Mouse (Mus musculus): Measurements from ENCODE around the gene Cstad.

The Cstad gene

DNA sequence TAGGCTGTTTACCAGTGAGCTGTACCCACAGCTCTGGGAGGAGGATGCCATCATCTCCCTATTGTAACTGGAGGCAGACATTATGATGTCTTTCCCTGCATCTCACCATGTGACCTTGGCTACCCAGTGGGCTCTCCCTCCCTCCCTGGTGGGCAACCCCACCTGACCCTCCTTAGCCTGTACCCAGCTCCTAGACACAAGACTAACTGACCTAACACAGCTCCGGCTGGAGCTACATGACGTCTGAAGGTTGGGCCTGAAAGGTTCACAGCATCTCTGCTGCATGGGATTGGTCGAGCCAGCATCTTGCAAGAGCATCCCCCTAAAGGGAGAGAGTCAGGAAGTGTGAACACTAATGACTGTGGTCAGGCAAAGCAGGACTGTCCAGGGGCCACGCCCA, 35.0 kb downstream of the Cstad start:
- DNase-seq: no peak

DNA sequence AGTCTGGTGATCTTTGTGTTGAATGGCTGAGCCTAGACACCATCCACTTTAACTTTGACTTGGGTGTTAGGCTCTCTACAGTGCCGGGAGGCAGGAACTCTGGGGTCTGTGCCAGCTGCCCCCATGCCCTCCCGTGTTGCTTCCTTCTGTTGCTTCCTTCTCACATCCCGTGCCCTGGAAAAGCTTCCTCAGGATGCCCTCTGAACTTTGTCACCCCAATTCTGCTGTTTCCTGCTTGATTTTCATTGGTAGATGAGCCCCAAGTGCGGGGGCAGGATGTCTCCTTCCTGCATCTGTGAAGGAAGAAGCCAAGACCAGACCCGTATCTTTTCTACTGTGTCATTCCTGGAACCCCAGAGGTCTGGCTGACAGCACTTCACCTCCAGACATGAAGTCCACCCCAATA, 41.4 kb downstream of the Cstad start:
- peak; percentile 71 for DNase-seq

DNA sequence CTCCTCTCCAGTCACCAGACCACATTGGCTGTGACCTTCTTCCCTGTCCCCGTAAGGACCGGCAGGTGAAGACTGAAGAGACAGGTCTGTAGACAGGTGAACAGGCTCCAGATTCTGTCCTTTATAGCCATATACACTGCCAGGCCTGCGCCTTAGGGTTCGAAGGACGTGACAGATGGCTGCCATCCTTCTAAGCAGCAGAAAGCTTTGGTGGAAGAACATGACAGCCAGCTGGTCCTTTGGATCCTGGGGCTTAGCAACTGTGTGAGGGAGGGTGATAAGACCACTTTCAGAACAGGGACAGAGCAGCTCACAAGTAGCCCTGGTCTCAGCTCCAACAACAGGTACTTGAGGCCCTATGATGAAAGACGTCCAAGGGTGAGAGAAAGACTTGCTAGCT, 43.2 kb downstream of the Cstad start:
- no peak for DNase-seq

DNA sequence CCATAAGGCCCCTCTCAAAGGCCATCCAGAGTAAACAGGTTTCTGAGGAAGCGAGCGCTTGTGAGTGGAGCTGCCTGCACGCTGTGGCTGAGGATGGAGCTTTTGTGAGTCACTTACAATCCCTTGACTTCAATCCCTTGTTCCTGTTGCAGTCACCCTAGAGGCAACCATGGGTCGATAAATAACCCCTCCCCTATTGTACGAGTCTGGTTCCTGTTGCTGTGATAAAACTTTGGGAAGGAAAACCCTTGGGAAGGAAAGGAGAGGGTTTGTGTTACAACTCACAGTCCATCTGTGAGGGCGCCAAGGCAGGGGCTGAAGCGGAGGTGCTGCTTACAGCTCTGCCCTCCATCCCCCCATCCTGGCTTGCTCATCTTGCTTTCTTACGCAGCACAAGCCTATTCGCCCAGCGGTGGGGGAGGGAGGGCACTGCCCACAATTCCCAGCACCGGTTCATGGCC, 45.2 kb downstream of the Cstad start:
- DNase-seq: no peak

DNA sequence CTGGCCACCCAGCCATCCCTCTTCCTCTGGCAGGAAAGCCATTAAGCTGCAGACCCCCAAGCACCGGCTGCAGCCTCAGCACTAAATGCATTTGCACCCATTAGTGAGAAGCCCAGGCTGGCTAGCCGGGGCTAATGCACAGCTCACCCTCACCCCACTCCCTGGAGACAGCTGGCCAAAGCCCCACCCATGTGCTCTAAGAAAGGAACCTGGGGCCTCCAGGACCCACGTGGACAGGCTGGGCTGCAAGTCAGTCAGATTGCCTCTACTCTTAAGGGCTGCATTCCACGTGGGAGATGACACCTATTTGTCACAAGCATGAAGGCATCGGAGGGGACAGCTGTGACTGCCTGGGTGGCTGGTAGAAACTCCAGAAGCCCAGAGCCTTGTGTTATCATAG, 48.0 kb downstream of the Cstad start:
- DNase-seq: no peak

DNA sequence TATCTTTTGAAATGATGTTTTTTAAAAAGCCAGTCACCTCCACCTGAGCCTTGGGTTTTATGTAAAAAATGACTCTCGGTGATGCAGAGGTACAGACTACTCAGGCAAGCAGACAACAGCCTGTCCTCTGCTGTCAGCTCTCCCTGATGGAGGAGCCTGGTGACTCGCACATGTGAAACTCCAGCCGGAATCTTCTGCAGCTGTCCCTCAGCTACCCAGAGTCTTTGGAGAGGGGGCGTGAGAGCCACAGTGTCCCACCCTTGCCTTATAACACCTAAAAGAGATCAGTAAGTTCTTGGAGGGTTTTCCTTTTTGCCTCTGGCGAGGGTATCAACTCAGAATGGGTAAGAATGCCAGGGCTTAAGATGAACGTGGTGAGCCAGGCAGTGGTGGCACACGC, 48.6 kb downstream of the Cstad start:
- no peak for DNase-seq

DNA sequence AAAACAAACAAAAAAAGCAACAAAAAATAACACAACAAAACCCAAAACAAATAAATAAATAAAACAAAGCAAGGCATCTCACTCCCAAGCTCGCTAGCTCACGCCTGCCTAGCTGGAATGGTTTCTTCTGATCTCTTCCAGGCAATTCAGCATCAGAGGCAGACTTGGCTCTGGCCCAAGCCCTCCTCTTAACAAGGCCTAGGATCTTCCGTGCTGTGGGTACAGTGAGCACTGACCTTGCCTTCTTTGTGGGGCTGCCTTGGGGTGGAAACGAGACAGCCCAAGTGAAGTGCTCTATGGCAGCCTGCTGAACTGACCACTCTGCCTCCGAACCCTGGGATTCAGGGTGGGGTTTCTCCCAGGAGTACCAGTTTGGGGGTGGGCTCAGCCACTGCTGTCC, 52.0 kb downstream of the Cstad start:
- no peak for DNase-seq

DNA sequence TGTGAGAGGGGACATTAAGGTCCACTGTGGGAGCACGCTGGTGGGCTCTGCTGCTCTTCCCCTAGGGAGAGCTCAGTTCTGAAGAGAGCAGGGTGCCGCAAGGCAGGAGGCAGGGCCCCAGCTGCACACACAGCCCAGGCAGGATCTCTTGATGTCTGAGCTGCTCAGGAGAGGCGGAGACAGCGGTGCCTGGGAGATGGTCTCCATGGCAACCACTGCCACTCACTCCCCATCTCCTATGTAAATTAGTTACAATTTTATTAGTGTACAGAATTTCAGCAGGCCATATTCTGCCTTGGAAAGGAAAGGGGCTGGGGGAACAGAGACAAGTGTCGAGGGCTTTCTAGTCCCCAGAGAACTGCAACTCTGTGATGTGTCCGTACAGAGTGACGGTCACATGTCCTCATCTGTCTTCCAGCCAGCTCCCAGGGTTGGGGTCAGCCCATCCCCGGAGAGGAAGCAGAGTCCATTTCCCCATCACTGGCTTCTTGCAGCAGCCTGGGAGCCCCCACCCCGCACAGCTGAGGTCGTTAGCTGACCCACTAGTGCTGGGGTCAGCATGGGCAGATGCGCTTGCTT, 52.6 kb downstream of the Cstad start:
- DNase-seq: peak; percentile 85

DNA sequence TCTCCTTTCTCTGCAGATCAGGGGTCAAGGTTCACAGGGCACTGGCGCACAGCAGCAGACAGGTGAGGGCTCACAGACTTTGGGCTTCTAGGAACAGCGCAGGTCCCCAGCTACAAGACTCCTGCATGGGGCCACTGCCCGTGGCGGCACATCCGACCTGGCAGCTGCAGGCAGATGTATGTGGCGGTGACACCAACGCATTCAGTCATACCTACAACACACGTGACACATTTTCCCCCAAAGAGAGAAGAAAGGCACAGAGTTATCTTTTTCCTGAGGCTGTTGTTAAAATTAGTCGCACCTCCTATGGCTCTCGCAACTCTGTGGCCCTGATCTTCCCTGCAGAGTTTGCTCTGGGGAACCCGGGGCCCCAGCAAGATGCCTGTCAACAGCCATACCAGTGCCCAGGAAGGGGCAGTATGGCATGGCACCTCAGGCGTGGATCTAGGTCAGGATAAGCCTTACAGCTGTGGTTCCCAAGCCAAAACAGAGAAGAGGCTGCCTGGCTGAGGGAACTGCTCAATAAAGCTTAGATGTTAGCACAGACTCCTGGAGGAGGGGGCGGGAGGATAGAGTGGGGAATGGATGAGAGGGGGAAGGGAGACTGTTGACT, 53.1 kb downstream of the Cstad start:
- DNase-seq: peak; percentile 50

DNA sequence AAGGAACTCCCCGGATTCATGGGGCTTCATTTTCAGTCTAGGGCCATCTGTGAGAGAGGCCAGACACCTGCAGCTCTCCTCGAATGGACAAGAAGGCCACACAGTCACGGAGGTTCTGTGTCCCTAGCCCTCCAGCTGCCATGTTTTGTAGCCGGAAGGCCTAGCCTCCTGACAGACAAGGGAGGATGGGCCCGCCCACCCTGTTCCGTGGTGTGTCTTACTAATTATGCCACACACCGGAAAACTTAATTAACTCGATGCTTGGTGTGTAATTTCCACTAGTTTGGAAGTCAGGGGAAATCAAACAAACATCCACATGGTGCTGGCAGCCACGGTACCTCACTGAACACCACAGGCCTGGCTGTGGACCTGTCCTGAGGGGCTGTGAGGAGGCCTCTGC, 55.4 kb downstream of the Cstad start:
- DNase-seq: no peak

DNA sequence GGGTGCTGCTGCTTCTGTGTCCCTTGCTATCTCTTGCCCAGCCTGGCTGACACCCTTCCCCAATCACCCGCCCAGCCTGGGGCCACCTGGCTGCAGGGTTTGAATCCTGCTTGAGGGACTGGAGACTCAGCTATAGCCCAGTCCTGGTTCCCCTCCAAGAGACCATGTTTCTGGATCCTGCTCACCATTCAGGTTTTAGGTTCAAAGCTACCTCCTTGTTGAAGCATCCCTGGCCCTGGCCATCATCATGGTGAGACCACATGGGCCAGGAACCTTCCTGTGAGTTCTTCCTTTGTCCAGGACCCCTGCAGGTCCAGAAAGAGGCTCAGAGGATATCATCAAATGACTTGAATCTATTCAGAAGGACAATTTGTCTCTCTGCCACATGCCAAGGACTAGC, 57.0 kb downstream of the Cstad start:
- no peak for DNase-seq

DNA sequence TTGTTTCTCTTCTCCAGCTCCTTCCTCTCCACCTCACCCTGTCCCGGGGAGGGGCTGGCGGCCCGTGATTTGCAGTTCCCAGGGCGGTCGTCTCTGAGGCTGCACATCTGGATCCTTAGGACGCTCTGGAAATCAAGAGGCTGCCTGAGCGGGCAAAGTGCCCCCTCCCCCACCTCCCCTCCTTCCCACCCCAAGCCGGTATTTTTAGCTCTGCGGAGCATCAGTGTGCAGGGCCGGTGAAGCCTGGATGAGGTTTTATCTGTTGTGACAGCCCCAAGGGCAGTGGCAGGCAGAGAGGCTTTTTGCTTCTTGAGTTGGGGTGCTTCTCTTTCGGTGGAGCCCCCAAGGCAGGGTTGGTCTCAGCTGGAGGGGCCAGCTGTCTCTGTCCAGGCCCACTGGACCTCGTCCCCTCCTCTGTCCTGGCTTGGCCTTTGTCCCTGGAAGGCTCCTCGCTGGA, 57.8 kb downstream of the Cstad start:
- no peak for DNase-seq

DNA sequence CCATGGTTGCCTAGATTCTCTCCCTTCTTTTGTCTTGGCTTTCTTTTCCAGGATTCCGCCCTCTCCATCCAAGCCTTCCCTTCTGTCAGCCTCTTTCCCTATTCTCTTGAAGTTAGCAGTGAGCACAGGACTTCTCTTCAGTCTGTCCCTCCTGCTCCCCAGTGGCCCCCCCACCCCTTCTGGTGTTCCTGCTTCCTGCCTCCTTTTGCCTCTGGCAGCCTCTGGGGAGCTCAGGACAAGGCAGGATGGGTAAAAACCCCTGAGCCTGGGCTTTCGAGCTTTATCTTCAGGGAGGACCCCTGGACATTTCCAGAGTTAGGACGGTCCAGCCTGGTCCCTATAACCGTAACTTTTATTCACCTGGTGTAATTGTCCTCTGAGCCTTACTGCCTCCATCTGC, 58.2 kb downstream of the Cstad start:
- no peak for DNase-seq

DNA sequence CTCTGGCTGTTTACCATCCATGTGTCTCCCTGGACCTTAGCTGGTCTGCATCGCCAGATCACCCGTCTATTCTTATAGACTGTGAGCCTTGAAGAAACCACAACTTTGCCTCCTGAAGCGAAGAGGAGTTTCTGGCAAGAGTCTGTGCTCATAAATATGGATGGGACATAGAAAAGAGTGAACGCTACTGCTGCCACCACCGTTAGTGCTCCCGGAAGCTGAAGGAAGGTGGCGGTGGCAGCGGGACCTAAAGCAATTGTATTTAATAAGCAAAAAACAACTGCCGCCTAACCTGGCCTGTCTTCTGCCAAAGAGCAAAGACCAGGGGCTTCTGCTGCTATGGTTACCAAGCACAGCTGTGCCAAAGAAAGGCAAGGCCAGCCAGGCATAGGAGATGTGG, 59.3 kb downstream of the Cstad start:
- no peak for DNase-seq

DNA sequence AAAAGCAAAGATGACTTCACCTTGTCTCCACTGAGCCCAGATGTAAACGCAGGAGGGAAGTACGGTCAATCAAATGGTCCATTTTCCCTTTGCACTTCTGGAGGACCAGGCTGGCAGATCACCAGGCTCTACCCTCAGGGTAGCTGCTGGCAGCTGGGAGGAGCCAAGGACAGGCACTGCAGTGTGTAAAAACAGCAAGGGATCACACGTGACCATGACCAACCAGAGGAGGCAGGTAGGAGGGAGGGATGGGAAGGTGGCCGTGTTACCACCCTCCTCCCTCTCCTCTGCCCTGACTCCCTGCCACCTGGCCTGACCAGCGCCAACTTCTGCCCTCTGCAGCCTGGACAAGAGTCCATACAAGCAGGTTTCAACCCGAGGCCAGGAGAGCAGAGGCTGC, 59.7 kb downstream of the Cstad start:
- no peak for DNase-seq

DNA sequence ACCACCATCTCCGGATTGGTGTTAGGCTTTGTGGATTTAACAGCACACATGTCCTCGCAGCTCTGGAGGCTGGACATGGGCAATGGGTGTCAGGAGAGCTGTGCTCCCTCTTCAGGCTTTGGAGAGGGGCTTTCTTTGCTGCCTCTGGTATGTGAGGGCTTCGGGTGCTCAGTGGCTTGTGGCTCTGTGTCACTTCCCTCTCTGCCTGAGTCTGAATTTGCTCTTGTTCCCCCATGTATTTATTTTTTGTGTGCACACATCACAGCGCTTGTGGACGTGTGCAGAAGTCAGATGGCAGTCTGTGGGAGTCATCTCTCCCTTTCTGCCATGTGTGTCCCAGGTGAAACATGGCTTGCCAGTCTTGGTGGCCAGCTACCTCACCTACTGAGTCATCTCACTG, 60.9 kb downstream of the Cstad start:
- DNase-seq: no peak

DNA sequence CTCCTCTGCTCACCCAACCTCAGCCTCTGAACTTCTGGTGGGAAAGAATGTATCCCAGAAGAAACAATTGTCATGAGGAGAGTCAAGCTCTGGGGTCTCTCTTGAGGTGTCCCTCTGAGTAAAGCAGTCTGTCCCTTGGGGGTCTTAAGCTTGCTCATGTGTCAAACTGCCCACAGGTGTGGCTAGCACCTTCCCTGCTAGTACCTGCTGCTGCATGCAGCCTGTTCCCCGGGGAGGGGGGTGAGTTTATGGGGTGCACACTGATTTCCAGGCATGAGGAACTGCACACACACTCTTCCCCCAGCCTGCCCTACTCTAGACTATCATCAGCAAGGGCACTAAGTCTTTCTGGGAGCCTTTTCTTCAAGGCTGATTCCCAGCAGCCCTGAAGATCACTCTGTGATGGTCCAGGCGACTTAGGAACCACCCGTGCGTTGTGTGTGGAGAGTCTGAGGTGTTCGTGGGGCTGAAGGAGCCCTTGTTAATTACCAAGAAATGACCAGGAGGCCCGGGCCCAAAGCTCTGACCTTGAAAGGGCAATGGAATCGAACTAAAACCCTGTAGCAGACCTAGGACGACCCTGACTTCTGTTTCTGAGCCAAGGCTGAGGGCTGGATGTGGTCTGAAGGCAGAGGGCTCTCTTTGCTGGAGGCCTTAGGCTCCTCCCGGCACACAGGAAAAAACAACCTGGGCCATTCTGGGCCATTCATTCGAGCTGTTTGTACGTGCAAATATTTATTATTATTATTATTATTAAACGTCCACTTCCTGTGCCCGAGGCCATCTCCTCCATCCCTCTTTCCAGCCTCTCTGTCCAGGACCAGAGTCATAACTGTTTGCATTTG, 62.1 kb downstream of the Cstad start:
- no peak for DNase-seq

DNA sequence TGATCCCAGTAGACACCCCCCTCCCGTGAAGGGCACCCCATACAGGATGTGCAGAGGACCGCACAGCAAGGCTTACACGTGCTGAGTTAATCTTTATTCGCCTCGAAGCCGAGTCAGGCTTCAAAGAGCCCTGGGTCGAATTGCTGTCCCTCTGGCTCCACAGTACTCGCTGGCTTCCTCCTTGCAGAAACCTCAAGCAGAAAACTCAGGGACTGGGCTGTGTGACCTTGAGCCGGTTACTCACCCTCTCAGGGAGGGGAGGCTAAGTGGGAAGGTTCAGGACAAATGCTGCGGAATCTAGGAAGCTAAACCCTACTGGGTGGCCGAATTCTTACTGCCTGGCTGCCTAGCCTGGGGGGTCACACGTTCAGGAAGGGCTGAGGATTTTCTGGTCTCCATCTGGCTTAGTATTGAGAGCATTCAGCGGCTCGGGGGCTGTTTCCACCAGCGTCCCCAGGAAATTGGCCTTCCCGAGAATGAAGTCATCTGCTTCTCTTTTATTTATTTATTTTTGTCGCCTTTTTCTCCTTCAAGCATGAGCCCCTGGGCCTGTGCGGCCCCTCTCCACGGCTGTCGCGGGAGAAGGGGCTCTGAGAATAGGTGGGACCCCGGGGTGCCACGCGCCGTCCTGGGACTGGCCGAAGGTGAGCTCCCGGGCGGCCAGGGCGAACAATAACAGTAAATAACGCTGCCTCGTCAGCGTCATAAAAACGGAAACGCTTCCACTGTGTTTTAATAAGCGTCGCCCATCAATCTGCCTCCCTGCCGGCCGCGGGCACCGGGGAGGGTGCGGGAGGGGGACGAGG, 63.0 kb downstream of the Cstad start:
- DNase-seq: peak; percentile 75

DNA sequence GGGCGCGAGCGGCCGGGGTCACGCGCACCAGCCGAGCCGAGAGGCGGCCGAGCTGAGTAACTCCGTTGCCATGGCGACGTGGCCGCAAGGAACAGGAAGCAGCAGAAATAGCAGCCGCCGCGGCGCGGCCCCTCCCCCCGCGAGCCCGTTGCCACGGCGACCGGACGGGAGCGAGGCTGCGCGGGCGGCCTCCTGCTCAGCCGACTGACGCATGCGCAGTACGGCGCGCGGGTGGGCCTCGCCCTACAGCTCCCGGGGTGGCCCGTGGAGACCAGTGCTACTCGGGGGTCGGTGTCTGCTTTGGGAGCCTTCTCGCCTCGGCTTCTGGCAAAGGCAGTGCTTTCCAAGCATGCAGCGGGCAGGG, 63.6 kb downstream of the Cstad start:
- peak; percentile 100 for DNase-seq
